Mouse (Mus musculus): ENCODE measurements around the gene Auts2. TPM values are rescaled to one million over a fixed set of nuclear protein-coding genes. Genes with fewer than 3 reads are reported as not detected.

The Auts2 gene
- total RNA-seq, 2 experiments from 2014 or later, result 3.3 TPM; not detected in 1

DNA sequence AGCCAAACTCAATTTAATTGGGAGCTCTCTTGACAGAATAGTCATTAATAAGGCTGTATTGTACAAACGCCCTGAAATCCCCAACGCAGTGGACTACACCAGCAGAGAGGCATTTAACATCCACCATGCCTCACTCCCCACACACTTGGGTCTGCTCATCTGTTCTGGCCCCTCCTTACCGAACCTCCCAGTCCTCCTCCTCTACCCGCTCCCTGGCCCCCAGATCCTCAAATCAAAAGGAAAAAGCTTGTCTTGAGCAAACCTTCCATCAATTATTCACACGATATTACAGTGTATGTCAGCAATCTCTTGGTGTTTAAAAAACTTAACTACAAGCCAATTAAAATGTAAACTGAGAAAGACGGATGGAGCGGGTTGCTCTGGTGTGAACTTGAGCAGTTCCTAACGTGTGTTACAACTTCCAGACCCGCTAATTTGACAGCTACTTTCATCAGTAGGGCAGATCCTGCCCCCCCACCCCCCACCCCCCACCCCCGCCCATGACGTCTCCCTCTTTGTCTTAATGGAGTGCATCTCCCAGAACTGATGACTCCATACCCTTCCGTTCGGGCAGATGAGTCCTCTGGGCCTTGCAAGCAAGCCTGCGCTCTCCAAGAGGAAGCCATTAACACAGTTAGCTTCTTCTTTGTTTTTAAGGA, 703.4 kb downstream of the Auts2 start:
- no peak for ATAC-seq (replicated peaks; ENCODE audit: low FRiP score, low TSS enrichment, poor library complexity, severe bottlenecking)

DNA sequence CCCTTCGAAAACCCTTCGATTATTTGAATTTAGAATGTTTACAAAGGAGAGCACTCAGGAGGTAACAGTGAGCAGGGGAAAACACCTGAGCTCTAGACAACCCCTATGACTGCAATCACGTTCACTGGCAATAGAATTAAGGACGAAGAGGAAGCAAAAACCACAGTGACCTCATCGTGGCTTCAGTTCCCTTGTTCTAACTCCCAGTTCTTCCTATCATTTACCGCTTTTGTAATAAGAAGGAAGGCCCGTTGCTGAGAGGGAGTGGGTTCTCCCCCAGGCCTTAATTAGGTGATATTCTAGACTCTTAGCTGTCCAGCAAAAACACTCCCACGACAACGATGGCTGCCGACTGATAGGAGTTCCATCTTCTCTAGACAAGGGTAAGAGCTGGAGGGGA, 704.1 kb downstream of the Auts2 start:
- no peak for ATAC-seq (replicated peaks; ENCODE audit: low FRiP score, low TSS enrichment, poor library complexity, severe bottlenecking)

DNA sequence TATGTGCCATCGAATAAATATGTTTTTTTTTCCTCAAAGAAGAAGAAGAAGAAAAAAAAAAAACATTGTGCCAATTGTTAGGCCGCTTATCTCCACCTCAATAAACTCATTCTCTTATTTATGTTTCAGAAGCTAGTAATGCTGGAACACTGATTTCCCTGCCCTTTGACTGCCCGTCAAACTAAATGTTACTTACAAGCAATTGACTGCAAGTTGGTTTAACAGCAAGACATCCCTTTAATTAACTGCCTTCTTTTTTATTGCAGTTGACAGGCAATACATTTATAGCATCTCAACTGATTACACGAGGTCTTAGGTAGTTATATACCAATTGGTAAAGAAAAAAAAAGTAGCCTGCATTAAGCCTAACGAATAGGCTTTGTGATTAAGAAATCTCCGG, 705.1 kb downstream of the Auts2 start:
- ATAC-seq (replicated peaks; ENCODE audit: low FRiP score, low TSS enrichment, poor library complexity, severe bottlenecking), result no peak

DNA sequence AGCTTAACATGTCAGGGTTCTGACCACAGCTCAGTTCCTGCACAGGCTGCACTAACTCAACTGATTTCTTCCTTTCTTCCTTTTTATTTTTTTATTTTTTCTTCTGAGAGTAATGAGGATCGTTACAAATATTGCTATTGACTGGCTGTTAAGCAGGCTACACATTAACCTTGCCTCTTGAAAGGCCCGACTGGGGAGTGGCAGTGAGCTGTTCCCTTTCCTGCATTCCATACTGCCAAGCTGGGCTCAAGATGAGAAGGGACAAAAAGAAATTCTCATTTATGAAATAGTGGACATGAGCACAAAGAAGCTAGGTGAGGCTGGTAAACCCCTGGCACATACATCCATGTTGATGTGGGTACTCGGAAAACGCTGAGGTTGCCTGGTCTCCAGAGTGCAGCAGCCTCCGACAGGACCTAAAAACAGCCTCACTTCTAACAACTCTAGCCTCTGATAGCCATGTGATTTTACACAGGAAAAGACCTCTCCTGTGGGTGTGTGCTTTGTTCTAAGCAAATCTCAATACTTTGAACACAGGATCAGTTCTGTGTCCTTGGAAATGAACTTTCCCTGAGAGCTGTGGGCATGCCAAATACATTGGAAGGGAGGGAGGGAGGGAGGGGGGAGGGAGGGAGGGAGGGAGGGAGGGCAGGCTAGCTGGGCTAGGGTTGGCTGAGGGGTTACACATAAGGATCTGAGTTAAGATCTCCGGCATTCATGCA, 707.0 kb downstream of the Auts2 start:
- ATAC-seq (replicated peaks; ENCODE audit: low FRiP score, low TSS enrichment, poor library complexity, severe bottlenecking), result no peak

DNA sequence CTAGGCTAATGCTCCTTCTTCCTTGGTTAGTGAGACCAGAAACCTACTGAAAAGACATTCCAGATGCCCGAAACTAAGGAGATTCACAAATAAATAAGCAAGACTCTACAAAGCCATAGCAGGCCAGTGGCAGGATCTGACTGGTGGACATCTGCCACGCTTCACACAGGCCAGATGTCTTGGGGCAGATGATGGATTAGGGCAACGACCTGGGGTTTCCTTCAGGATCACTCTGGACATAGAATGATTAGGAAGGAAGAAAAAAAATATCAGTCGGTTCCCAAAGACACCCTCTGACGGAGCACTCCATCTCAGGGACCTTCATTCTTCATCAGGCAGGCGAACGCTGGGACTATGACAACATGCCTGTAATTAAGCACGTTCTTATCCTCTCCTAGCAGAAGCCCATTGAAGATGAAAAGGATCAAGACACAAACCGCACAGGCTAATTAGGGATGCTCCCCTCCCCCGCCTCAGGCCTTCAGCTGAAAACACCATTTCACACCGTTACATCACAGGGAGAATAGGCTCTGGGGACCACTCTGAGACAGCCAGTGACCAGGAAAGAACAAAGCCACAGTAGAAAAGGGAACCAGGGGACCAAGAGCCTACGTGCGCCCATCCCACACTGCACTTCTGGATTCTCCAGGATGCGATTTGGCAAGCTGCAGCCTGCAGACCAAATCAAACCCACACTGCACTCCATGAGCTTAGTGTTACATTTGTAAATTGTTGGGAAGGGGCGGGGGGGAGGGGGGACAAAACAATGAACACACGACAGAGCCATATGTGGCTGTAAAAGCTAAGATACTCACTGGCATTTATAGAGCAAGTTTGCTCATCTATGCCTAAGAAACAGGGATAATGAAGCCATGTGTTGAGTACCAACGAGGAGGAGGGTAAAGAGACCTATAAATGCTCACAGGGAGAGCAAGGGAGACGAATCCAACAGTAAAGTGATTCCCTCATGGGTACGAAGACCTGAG, 710.0 kb downstream of the Auts2 start:
- no peak for ATAC-seq (replicated peaks; ENCODE audit: low FRiP score, low TSS enrichment, poor library complexity, severe bottlenecking)

DNA sequence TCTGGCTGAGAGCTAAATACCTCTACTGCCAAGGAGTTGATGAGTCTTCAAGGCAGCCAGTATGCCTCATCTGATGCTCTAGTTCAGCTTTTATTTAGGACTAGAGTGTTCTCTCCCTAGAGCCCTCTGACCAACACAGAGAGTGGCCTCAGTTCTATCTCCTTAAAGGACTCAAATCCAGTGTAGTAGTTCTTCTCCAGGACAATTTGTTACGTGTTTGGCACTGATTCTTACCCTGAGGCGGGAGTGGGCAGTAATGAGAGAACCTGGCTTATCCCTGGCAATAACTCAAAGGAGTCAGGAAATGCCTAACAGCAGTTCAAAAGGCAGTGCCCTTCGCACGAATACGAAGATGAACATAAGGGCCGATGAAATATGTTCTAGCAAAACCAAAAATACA, 713.0 kb downstream of the Auts2 start:
- no peak for ATAC-seq (replicated peaks; ENCODE audit: low FRiP score, low TSS enrichment, poor library complexity, severe bottlenecking)

DNA sequence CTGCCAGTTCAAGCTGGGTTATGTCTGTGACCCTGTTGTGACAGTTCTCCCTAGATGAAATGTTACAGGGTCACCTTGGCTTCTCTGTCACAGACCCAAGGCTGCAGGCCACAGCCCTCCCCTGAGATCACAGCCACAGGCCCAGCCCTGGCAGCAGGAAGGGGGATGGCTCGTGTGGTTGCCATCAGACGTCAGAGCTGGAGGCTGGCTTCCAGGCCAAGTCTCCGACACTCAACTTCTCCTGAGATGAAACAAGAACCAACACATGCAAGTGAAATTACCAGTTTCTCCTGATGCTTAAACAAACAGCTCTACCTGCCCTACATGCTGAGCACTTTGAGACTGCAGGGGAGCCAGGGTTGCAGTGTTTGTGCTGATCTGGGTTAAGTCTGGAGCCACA, 713.9 kb downstream of the Auts2 start:
- ATAC-seq (replicated peaks; ENCODE audit: low FRiP score, low TSS enrichment, poor library complexity, severe bottlenecking), result peak; percentile 57; the same call in 1 of the 2 replicates

DNA sequence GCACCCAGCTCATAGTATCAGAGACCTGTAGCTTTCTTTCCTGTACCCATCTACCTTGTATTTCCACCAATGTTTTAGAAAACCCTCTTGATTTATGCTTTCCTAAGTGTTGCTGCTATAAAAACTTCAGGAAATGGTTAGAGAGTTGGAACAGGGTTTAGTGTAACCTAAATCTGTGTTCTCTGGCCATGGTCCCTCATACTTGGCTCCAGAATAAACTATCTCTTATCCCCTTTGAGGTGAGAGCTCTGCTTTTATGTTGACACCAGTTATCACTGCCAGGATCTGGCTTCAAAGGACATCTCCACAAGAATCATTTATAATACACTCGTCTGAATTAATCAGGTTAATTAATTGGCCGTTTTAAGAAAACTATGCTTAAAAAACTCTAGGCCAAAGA, 714.5 kb downstream of the Auts2 start:
- no peak for ATAC-seq (replicated peaks; ENCODE audit: low FRiP score, low TSS enrichment, poor library complexity, severe bottlenecking)

DNA sequence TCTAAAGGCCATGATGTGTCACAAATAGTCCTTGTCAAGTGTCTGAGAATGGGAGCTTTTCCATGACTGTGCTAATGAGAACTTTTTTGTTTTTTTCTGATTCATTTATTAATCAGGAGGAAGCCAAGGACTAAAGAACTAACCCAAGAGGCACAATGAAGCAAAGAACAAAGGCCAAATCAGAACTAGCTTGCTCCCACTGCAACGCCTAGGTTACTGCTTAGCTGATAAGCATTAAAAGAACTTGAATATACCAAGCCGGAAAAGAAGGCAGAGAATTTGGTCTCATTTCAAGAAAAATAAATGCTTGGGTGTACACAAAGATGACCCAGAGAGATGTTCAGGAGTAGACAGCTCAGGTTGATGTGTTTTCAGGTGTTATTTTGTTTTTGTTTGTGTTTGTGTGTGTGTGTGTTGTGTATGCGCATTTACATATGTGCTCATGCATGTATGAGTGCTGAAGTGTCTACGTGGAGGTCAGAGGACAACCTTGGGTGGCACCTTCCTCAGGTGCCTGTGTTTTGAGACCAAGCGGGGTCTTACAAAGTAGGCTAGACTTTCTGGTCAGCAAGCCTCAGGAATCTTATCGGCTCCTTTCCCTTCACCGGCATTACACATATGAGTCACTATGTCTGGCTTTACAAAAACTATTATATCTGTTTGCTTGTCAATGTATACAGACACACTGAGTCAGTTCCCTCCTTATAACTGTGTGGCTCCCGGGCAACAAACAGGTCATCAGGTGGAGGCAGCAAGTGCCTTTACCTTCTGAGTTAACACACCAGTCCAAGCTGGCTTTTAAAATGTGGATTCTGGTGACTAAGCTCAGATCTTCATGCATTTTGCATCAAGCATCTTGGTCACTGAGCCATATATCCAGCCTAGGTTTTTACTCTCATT, 716.5 kb downstream of the Auts2 start:
- no peak for ATAC-seq (replicated peaks; ENCODE audit: low FRiP score, low TSS enrichment, poor library complexity, severe bottlenecking)

DNA sequence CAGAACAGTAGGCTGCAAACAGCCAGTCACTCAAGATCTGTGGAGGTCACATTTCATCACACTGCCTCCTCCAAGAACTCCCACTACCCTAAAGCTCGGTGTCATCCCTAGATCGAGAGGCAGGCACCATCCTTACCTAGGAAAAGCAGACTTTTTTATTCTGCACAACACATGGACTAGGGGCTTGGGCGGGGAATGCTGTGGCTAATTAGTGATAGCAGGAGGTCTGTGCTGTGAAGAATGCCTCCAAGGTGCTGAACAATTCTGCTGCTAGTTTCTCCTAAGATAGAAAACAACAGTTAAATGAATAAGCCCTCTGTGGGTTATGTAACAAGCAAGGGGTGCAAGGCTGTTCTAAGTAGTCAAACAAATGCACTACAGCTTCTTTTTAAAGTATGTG, 717.7 kb downstream of the Auts2 start:
- no peak for ATAC-seq (replicated peaks; ENCODE audit: low FRiP score, low TSS enrichment, poor library complexity, severe bottlenecking)

DNA sequence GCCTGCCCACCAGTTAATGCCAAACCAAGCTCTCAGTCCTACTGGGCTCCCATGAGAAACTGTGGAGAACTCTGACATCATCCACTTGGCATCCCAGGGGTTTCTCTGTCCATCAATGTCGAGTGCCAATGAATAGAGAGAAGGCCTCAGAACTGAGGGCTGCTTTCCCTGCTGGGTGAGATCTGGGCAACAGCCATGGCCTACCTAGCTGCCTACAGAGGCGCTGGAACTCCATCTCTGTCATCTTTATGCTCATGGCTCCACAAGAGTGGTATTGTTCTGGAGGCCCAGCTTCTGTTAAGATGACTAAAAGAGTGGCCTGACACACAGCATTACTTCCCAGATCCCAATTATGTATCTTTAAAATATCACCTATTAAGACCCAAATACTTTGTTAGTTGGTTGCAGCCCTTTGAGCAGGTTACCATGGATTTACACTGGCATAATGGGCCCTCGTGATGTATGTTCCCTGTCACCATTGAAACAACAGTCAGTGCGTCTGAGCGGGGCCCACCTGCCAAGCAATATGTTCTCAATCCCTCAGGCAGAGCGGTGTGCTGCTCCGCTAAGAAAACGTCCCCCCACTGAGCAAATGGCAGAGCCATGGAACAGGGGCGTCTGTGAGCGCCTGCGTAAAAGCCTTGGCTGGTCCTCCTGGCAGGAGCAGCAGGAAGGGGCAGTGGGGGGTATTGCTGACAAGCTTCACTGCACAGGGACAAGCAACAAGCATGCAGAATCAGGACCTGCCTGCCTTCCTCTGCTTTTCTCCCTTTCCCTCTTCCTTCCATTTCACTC, 718.8 kb downstream of the Auts2 start:
- no peak for ATAC-seq (replicated peaks; ENCODE audit: low FRiP score, low TSS enrichment, poor library complexity, severe bottlenecking)

DNA sequence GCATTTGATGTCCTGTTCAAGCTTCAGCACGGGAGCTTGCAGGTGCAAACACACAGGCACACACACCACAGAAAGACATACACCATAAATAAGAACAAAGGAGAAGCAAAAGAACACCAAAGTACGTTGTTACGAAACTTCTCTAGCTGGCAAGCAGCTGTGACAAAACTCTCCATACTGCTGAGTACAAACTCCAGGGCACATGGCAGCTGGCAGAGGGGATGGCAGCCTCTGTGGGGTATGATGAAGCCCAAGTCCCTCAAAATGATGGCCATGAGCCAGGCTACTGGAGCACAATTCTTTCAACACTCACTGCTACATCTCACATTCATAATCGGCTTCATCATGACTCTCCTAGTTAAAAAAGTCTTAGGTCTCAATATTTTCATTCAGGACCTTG, 721.7 kb downstream of the Auts2 start:
- ATAC-seq (replicated peaks; ENCODE audit: low FRiP score, low TSS enrichment, poor library complexity, severe bottlenecking), result no peak

DNA sequence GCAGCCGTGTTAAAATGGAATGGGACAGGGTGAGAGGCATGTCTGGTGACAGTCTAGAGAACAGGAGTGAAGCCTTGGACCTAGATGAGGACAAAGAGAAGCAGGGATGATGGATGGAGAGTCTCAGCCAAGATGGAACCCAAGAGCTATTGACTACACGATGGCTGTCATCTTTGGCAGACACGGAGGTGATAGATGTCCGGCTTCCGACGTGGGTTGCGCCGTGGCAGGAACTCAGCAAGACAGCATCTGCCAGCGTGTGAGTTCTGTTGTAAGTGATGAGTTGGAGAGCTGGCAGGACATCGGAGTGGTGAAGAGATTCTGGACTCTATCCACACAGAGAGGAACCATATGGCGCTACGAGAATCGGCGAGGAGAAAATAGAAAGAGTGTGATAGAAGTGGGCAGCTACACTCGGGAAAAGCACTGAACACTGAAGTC, 723.9 kb downstream of the Auts2 start:
- ATAC-seq (replicated peaks; ENCODE audit: low FRiP score, low TSS enrichment, poor library complexity, severe bottlenecking), result no peak

DNA sequence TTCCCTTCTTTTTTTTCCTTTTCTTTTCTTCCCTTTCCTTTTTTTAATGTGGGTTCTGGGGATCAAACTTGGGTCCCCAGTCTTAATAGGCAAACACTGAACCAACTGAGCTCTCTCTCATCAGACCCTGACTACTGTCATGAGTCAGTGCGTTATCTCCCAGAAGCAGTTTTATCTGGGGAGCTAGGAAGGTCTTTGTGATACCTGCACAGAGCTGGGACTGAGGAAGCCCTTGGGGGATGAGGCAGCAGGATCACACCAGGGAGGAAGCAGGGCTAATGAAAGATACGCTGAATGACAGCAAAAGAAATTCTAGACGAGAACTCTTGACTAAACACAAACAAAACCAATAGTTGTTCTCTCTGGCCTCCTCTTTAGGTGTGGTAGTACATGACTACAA, 727.6 kb downstream of the Auts2 start:
- ATAC-seq (replicated peaks; ENCODE audit: low FRiP score, low TSS enrichment, poor library complexity, severe bottlenecking), result no peak

DNA sequence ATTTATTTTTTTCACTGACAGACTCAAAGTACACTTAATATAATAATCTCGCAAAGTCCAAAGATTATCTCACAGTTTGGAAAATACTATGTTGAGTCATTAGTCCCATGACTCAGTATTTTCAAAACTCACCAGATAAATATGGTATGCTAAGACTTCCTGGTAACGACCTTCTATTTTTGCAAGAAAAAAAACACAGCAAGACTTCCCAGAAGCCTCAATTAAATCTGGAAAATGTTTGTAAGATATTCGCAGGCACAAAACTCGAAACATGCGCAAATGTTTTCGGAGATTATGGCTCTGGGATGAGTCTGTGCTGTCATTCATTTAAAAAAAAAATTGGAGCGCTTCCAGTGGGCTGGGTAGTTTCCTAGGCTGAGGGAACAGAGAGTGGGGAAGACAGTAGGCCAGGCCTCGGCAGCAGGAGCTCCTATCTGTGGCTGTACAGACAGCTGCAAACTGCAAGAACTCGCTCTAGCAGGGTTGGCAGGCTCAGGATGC, 728.6 kb downstream of the Auts2 start:
- peak; percentile 91 for ATAC-seq (replicated peaks; ENCODE audit: low FRiP score, low TSS enrichment, poor library complexity, severe bottlenecking)

DNA sequence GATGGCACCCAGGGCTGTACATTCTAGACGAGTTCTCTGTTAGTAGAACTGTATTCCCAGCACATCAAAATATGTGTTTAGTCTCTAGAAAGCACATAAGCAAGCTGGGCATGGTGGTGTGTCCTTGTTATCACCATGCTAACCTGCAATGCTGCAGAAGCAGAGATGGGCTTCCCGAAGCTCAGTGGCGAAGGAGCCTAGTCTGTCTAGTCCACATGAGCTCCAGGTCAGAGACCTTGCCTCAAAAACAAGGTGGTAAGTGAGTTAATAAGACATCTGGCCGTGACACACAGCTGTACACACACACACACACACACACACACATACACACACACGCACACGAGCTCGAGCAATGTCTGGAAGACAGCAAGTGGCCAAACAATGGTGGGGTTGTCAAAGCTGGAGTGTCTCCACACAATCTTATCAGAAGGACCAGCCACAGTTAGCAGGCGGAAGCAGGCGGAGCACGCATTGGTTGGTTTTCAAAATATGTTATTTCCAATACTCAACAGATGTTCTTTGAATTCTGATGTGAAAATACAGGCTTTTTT, 729.1 kb downstream of the Auts2 start:
- peak; percentile 84 for ATAC-seq (replicated peaks; ENCODE audit: low FRiP score, low TSS enrichment, poor library complexity, severe bottlenecking)

DNA sequence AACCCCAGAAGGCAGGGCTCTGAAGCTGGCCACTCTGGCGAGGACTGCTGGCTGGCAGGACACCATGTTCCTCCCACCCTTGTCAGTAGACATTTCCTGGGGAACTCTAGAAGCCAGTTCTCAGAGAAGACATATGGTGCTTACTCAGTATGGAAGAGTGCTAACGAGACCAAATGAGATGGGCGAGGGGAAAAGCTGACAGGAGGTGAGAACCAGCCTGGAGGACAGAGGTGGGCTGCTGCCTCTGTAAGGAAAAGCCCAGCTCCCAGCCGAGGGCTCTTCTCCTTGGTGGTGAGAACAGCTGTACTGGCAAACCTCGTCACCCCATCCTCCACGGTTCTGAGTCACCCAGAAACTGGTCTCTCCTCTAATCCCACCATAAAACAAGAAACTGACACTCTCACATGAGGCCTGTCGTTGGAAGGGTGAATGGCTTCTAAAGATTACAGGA, 729.8 kb downstream of the Auts2 start:
- 0 out of 2 replicates have a peak, but pooled peaks have one; percentile 1 for ATAC-seq (replicated peaks; ENCODE audit: low FRiP score, low TSS enrichment, poor library complexity, severe bottlenecking)

Measured in megakaryocyte-erythroid progenitor cell, adult 5-6 weeks (primary cell).